Mouse (Mus musculus): Measurements from ENCODE around the gene Bcl7c. TPM values are rescaled to one million over a fixed set of nuclear protein-coding genes. Genes with fewer than 3 reads are reported as not detected.
"Not testable (repeated sequence)": the region's sequence is repeated elsewhere in the genome, so short reads cannot be mapped to it uniquely, and the experiment has no call there.

Gene Bcl7c
- total RNA-seq, 2 experiments from 2014 or later = 23.1 to 25.8 TPM

DNA sequence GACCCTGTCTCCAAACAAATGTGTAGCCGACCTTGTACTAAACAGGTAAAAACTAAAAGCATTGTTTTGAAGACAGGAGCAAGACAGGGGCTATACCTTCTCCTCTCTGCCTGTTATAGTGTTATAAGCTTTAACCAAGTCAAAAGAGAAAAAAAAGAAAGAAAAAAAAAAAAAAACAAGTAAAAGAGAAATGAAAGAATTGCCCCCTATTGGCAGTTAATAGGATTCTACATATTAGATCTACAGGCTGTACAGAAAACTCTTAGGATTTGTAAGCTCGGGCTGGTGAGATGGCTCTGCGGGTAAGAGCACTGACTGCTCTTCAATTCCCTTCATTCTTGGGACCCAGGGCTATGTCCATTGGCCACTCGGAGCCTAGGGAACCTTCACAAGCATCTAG is 66.5 kb downstream of the Bcl7c start:
- no peak for DNase-seq

DNA sequence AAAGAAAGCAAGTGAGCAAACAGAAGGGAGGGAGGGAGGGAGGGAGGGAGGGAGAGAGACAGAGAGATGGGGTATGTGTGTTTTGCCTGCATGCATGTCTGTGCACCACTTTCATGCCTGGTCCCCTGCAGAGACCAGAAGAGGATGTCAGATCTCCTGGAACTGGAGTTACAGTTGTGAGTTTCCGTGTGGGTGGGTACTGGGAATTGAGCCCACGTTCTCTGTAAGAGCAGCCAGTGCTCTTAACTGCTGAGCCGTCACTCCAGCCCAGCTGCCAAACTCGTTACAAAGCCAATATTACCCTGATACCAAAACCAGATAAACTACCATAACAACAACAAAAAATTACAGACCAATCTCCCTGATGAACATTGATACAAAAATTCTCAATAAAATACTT is 67.5 kb downstream of the Bcl7c start:
- peak in 1 of 2 experiments; percentile 33 for DNase-seq

DNA sequence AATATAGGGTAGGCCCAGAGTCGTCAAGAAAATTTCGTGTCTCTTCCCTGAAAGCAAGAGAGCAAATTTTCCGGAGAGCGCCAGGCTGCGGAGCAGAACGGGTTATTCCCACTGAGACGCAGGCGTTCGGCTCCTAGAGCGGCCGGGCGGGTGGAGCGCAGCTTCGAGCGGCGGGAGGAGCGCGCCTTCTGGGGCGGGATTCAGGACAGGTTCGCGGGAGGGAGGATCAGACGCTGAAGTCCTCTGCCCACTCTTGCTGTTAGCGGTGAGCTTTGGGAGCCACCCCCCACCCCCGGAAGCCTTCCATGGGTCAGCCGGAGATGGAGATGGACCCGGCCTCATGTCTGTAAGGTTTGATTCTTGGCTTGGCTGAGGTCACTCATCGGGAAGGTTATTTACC is 71.8 kb downstream of the Bcl7c start:
- DNase-seq = peak; percentile 77 to 80

DNA sequence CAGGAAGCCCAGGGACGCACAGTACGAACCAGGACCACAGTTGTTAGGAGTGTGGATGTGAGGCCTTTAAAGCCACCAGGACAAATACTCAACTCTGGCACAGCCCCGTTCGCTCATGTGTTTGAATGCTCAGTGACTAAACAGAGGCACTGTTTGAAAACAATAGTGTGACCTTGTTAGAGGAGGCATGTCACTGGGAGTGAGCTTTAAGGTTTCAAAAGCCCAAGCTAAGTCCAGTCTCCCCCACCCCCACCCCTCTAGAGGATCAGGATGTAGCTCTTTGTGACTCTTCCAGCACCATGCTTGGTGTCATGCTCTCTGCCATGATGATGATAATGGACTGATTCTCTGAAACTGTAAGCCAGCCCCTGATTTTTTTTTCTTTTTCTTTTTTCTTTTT is 77.3 kb downstream of the Bcl7c start:
- DNase-seq = no peak

DNA sequence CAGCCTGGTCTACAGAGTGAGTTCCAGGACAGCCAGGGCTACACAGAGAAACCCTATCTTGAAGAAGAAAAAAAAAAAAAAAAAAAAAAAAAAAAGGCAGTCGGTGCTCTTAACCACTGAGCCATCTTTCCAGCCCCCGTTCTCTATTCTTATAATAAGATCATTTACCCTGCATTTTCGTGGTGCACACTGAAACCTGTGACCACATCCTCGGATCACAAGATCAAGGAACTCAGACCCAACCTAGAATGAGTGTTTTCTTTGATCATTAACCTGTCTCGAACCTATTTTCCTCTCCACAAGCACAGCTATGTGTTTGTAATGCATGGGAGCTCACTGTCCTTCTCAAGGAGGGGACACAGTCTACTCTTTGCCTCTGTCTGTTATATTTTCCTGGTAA is 80.1 kb downstream of the Bcl7c start:
- no peak for DNase-seq

GRCm38 (mm10) chr7:127626471-127626870 is 82.3 kb downstream of the Bcl7c start:
- no peak for DNase-seq

- no peak for DNase-seq
Measured at GRCm38 (mm10) chr7:127626039-127626438, 82.7 kb downstream of the Bcl7c start.

- not testable (repeated sequence) for DNase-seq
Measured at GRCm38 (mm10) chr7:127618402-127618801, 90.3 kb downstream of the Bcl7c start.

GRCm38 (mm10) chr7:127617962-127618361 is 90.8 kb downstream of the Bcl7c start:
- DNase-seq = no peak

DNA sequence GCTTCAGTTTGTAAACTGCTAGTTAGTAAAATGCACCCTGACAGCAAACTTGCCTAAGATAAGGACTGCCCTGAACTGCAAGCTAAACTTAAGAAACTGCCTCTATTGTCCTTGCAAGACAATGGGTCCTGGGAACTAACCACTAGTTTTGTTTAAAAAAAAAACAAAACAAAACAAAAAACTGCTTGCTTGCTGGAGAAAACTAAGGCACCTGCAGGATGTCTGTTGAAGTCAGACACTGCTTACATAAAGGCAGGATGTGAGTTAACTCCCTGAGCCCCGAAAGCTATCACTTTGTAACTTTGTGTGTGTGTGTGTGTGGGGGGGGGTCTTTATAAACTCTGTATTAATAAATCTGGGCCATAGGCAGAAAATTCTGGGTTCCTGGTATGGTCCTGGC is 91.9 kb downstream of the Bcl7c start:
- DNase-seq = no peak

GRCm38 (mm10) chr7:127616336-127616735 is 92.4 kb downstream of the Bcl7c start:
- DNase-seq = no peak

DNA sequence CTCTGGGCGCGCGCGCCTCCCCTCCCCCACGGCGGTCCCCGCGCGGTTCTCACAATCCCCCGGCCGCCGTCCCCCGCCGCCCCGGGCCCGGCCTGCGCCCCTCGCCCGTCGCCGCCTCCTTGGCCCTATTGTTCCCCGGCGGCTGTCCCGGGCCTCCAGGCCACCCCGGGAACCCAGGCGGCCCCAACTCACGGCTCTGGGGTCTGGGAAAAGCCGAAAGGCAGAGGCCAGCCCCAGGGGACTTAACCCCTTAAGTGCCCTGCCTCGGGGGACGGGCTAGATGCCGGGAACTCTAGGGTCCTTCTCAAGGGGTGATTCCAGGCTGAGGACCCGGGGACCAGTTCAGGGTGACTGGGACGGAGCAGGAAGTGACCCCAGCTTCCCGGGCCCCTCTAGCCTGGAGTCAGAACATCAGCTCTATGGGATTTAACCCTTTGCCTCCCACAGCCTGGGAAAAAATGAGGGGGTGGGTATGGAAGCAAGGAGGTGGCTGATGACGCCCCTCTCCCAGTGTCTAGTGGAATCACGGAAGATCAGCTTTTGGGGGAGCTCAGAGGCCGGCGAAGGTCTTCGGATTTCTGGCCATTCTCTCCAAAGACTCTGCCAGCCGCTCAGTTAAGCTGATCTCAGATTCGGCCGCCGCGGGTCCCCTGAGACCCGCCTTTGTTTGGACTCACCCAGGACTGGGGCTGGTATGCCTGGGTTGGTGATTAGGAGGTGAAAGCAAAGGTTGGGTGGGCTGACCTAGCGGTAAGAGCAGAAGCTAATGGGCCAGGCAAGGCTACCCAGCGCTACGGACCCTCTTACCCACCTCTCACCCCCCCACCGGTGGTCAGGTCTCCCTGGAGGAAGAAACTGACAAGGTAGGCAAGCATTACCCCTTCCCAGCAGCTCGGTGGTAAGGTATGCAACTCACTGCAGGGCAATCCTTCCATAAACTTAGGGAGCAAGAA is 93.6 kb downstream of the Bcl7c start, which contains the start of gene Zfp629:
TSS of gene Zfp629 (minus strand) at position 907 of the 953 bp plus-strand sequence.
- DNase-seq = peak; percentile 72 to 77

DNA sequence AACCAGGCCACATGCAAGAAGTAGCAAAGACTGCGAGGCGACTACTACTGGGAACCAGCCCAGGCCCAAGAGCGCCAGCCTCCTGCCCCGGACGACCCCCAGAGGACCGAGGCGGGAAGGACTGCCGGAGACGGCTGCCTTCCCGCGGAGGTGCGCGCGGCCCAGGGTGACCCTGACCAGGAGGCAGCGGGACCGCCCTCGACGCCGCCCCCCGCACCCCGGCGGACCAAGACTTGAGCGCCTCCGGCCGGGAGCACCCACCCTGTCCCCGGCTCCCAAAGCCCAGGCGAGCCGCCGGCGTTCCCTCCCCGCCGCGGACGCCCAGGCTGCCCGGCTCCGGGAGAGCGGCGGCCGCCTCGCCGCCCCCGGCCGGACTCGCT is 94.2 kb downstream of the Bcl7c start:
- no peak for DNase-seq

GRCm38 (mm10) chr7:127614091-127614490 is 94.6 kb downstream of the Bcl7c start:
- no peak for DNase-seq

DNA sequence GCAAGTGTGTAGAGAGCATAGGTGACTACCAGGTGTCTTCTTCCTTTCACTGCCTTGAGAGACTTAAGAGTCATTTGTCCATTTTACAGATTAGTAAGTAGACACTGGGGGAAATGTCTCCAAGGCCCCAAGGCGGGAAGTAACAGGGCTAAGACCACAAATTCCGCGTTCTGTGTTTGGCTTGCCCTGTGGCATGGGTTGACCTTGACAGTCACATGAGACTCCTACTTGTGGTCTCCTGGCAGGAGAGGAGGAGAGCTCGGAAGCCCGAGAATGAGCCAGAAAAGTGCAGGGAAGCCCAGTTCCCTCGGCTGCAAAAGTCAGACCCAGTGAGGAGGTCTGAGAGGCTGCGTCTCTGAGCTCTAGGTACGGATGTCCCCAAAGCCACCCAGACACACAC is 95.2 kb downstream of the Bcl7c start:
- DNase-seq = no peak

DNA sequence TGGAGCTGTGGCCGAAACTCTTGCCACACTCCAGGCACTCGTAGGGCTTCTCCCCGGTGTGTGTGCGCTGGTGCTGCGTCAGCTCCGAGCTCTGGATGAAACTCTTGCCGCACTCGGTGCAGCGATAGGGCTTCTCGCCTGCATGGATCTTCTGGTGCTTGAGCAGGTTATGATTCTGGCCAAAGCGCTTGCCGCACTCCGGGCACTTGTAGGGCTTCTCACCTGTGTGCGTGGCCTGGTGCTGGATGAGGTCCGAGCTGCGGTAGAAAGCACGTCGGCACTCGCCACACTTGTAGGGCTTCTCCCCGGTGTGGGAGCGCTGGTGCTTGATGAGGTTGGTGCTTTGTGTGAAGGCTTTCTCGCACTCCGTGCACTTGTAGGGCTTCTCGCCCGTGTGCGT is 97.2 kb downstream of the Bcl7c start:
- DNase-seq = no peak

Small RNAs within 50 kb of the gene (microRNA-seq; reads per million reads assigned to microRNA genes)
- 0 reads per million in 2 experiments for gene Mir762

Other genes with a start within 250 kb of the Bcl7c start
- gene Prr14, start 249.3 kb downstream of the Bcl7c start, total RNA-seq (2021) = 10 to 100 TPM; 27.6 to 30.5 TPM
- 10 to 100 TPM; 61.5 to 65.4 TPM for gene Fbrs, start 229.7 kb downstream of the Bcl7c start, total RNA-seq (2021)
- 100 to 1,000 TPM; 102 to 114 TPM for gene Srcap, start 196.9 kb downstream of the Bcl7c start, total RNA-seq (2021)
- 10 to 100 TPM in 1 of 2 experiments, 1 to 10 TPM in 1; 9.8 to 12.2 TPM for gene Gm42715, start 189.3 kb downstream of the Bcl7c start, total RNA-seq (2021)
- gene Tmem265, start 147.5 kb downstream of the Bcl7c start, total RNA-seq (2021) = 1 to 10 TPM in 1 of 2 experiments, under 1 TPM in 1; 0.38 to 1.2 TPM
- gene Phkg2, start 135.6 kb downstream of the Bcl7c start, total RNA-seq (2021) = 10 to 100 TPM; 86.3 to 95.5 TPM
- 1 to 10 TPM; 8.4 to 8.6 TPM for gene Ccdc189, start 120.3 kb downstream of the Bcl7c start, total RNA-seq (2021)
- gene Rnf40, start 120.2 kb downstream of the Bcl7c start, total RNA-seq (2021) = 10 to 100 TPM; 64.2 to 66.7 TPM
- 10 to 100 TPM; 23.9 to 24.2 TPM for gene Zfp629, start 93.1 kb downstream of the Bcl7c start, total RNA-seq (2021)
- gene Ctf1, start 3.8 kb upstream of the Bcl7c start, total RNA-seq (2021) = 1 to 10 TPM; 2.1 to 2.4 TPM
- not detected for gene Ctf2, start 23.2 kb upstream of the Bcl7c start, total RNA-seq (2021)
- gene Fbxl19, start 35.6 kb upstream of the Bcl7c start, total RNA-seq (2021) = 10 to 100 TPM; 63.5 to 65.2 TPM
- 10 to 100 TPM; 31.1 to 32.6 TPM for gene Orai3, start 60.9 kb upstream of the Bcl7c start, total RNA-seq (2021)
- gene Setd1a, start 67.7 kb upstream of the Bcl7c start, total RNA-seq (2021) = 10 to 100 TPM; 46.2 to 46.9 TPM
- gene Gm49388, start 76.7 kb upstream of the Bcl7c start, total RNA-seq (2021) = 1 to 10 TPM; 2.4 to 2.9 TPM
- 1 to 10 TPM; 8.3 to 8.6 TPM for gene Hsd3b7, start 91.7 kb upstream of the Bcl7c start, total RNA-seq (2021)
- 10 to 100 TPM; 64.3 to 64.7 TPM for gene Stx4a, start 115.4 kb upstream of the Bcl7c start, total RNA-seq (2021)
- 100 to 1,000 TPM; 342 to 346 TPM for gene Stx1b, start 115.6 kb upstream of the Bcl7c start, total RNA-seq (2021)
- gene Zfp646, start 167.3 kb upstream of the Bcl7c start, total RNA-seq (2021) = 10 to 100 TPM; 33.2 to 36.3 TPM
- 10 to 100 TPM; 24.5 to 25.5 TPM for gene Zfp668, start 167.9 kb upstream of the Bcl7c start, total RNA-seq (2021)
- 1 to 10 TPM; 3.7 to 4.0 TPM for gene Prss53, start 182.0 kb upstream of the Bcl7c start, total RNA-seq (2021)
- not detected for gene Gm21974, start 186.5 kb upstream of the Bcl7c start, total RNA-seq (2021)
- 10 to 100 TPM; 24.0 to 25.0 TPM for gene Vkorc1, start 186.7 kb upstream of the Bcl7c start, total RNA-seq (2021)
- gene Bckdk, start 195.1 kb upstream of the Bcl7c start, total RNA-seq (2021) = 10 to 100 TPM; 35.7 to 41.6 TPM
- 10 to 100 TPM; 33.8 to 36.2 TPM for gene Kat8, start 203.6 kb upstream of the Bcl7c start, total RNA-seq (2021)
- gene Prss8, start 221.2 kb upstream of the Bcl7c start, total RNA-seq (2021) = under 1 TPM; 0.68 to 0.80 TPM
- 10 to 100 TPM; 11.0 to 11.6 TPM for gene Prss36, start 237.8 kb upstream of the Bcl7c start, total RNA-seq (2021)

All from layer of hippocampus, postnatal 36 days (tissue).